Mouse (Mus musculus): ENCODE results near the gene Dcun1d3.

Gene Dcun1d3

GRCm38 (mm10) chr7:119873050-119873449, 23.0 kb downstream of the Dcun1d3 start:
- DNase-seq (ENCODE audit: low spot score), result no peak

DNA sequence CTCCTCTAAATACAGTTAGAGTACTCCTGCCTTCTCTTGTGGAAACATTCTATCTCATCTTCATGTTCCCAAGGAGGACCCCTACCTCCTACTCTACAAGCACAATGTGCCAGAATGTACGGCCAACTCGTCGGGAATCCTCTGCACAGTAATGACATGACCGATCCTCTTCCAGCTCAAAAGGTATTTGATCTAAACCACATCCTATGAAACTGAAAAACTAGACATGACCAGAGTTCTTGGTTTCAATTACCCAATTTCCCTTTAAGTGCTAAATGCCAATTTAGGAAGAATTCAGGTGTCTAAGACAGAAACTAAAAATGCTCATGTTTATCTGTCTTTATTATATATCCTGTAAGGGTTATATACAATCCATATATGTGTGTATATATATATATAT, 23.9 kb downstream of the Dcun1d3 start:
- DNase-seq (ENCODE audit: low spot score), result no peak

- DNase-seq (ENCODE audit: low spot score), result no peak
Measured at GRCm38 (mm10) chr7:119866136-119866535, 30.0 kb downstream of the Dcun1d3 start.

DNA sequence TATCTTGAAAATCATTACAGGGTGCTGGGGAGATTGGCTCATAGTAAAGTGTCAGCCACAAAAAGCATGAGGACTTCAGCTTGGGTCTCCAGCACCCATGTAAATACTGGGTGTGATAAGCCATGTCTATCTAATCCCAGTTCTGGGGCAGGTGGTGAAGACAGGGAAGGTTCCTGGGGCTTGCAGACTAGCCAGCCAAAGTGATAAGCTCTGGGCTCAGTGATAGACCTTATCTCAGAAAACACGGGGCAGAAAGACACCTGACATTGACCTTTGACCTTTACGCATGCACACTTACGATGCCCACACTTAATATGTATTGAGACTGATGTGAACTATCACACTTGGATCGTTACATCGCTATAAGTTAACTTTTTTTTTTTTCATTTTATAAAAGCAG, 31.6 kb downstream of the Dcun1d3 start:
- DNase-seq (ENCODE audit: low spot score), result no peak

- no peak for DNase-seq (ENCODE audit: low spot score)
Measured at GRCm38 (mm10) chr7:119862167-119862566, 33.9 kb downstream of the Dcun1d3 start.

DNA sequence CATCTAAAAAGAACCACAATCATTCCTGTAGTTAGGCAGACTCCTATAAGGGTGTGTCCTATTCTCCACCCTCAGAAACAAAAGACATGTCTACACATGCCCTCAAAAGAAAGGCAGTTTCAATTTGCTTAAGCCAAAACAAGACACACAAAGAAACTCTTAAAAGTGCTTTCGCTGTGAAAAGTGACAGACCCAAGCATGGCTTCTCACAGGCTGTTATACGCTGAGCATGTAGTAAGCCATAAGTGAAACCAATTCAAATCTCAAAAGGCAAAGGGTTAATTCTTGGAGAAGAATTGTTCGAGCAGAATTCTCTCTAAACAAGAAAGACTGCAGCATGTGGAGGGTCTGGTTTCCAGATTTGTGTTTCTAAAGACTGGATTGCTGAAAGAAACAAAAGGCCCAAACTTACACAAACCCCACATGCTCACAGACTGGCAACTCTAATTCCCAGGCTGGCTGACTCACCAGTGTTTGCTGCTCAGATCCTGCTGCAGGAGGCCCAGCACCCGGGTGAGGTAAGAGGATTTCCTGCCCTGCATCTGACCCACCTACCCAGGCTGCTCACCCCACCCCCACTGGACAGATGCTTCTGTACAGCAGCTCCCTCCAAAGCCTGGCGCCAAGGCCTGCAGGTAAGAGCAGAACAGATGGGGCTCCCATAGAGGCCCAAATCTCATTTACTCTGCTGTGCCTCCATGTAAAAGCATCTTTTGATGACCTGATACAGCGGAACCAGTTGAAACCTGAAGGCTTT, 34.6 kb downstream of the Dcun1d3 start:
- no peak for DNase-seq (ENCODE audit: low spot score)

- no peak for DNase-seq (ENCODE audit: low spot score)
Measured at GRCm38 (mm10) chr7:119860971-119861334, 35.1 kb downstream of the Dcun1d3 start.

GRCm38 (mm10) chr7:119860554-119860953, 35.5 kb downstream of the Dcun1d3 start:
- no peak for DNase-seq (ENCODE audit: low spot score)

- DNase-seq (ENCODE audit: low spot score), result no peak
Measured at GRCm38 (mm10) chr7:119860116-119860515, 36.0 kb downstream of the Dcun1d3 start.

GRCm38 (mm10) chr7:119859476-119859875, 36.6 kb downstream of the Dcun1d3 start:
- DNase-seq (ENCODE audit: low spot score), result no peak

- no peak for DNase-seq (ENCODE audit: low spot score)
Measured at GRCm38 (mm10) chr7:119855031-119855430, 41.1 kb downstream of the Dcun1d3 start.

- DNase-seq (ENCODE audit: low spot score), result no peak
Measured at GRCm38 (mm10) chr7:119854362-119854761, 41.7 kb downstream of the Dcun1d3 start.

DNA sequence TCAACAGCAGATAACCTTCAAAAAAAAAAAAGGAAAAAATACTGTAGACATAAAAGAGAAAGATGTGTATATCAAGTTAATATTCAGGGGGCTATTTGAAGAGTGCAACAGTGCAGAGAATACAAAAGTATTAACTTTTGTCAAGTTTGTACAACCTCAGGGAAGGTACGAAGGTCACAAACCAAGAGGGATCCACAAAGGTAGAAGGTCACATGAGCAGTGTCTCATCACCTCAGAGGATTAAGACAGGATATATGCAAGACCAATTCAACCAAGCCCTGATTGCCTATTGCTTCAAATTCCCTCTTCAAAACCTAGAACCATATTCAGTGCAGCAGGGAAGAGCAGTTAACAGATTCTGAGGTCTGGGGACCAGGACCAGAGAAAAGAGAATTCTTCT, 42.9 kb downstream of the Dcun1d3 start:
- DNase-seq (ENCODE audit: low spot score), result no peak

GRCm38 (mm10) chr7:119852494-119852893, 43.6 kb downstream of the Dcun1d3 start:
- no peak for DNase-seq (ENCODE audit: low spot score)

- DNase-seq (ENCODE audit: low spot score), result no peak
Measured at GRCm38 (mm10) chr7:119850737-119851136, 45.4 kb downstream of the Dcun1d3 start.

- DNase-seq (ENCODE audit: low spot score), result peak; percentile 43
Measured at GRCm38 (mm10) chr7:119849096-119849495, 47.0 kb downstream of the Dcun1d3 start.

- DNase-seq (ENCODE audit: low spot score), result no peak
Measured at GRCm38 (mm10) chr7:119847396-119847795, 48.7 kb downstream of the Dcun1d3 start.

- DNase-seq (ENCODE audit: low spot score), result no peak
Measured at GRCm38 (mm10) chr7:119845541-119845940, 50.6 kb downstream of the Dcun1d3 start.

GRCm38 (mm10) chr7:119841820-119842449, 54.2 kb downstream of the Dcun1d3 start:
- DNase-seq (ENCODE audit: low spot score), result no peak

DNA sequence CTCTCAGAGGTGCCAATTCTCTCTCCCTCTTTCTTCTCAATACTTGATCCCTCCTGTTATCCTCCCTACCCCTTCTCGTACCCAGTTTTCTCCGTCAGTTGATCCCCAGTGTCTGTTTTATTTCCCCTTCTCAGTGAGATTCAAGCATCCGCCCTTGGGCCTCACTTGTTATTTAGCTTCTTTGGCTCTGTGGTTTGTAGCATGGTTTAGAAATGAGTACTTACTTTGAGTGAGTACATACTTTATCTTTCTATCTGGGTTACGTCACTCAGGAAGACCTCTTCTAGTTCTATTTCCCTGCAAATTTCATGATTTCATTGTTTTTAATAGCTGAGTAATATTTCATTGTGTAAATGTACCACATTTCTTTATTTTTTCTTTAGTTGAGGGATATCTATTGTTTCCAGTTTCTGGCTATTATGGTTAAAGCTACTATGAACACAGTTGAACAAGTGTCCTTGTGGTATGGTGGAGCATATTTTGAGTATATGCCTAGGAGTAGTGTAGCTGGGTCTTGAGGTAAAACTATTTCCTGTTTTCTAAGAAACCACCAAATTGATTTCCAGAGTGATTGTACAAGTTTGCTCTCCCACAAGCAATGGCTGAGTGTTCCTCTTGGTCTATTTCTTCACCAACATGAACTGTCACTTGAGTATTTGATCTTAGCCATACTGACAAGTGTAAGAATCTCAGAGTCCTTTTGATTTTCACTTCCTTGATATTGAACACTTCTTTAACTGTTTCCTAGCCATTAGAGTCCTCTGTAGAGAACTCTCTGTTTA, 59.9 kb downstream of the Dcun1d3 start:
- DNase-seq (ENCODE audit: low spot score), result no peak

DNA sequence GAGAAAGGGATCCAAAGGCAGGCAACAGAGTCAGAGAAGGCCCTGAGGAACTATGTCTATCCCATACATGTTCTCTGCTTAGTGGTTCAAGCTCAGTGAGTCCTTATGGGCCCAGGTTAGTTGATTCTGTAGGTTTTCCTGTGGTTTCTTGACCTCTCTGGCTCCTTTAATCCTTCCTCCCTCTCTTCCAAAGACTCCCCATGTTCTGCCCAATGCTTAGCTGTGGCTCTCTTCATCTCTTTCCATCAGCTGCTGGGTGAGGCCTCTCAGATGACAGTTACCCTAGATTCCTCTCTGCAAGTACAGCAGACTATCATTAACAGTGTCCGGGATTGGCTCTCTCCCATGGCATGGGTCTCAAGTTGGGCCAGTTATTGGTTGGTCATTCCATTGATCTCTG, 60.7 kb downstream of the Dcun1d3 start:
- no peak for DNase-seq (ENCODE audit: low spot score)

DNA sequence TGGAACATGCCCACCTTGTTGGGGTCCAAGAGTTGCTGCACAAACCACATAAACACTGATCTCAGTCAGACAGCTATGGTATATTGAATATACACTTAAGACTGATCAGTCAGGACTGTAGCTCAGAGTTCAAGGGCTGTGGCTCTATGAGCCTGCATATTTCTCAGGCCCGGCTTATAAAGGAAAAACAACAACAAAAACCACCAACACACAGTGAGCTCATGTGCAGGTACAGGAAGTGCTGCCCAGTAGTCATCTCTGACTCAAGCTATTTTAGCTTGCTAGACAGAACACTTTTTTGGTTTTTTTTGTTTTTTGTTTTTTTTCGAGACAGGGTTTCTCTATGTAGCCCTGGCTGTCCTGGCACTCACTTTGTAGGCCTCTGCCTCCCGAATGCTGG, 87.4 kb downstream of the Dcun1d3 start:
- no peak for DNase-seq (ENCODE audit: low spot score)

GRCm38 (mm10) chr7:119807396-119807795, 88.7 kb downstream of the Dcun1d3 start:
- DNase-seq (ENCODE audit: low spot score), result no peak
